Mouse (Mus musculus) splenic B cell, adult 2 months (primary cell): ENCODE measurements at regions not wholly inside any gene's neighbourhood (a gene's known extent, or its start where the extent isn't known, plus 50 kb on each side); places are given as distances from the start of the nearest gene placed in this dataset.

Experiments
- DNase-seq: peaks from one replicate; pipeline ENCODE4 v3.0.0-alpha.2; 2011; ENCODE audit warnings: low read depth, low spot score
- H3K27me3 ChIP-seq: 2 replicates; pipeline ENCODE4 v1.6.1; 2012; ENCODE audit warnings: mild to moderate bottlenecking, low read length, moderate library complexity, mixed read lengths; ENCODE audit not compliant: control insufficient read depth, poor library complexity, insufficient read depth, severe bottlenecking
- H3K36me3 ChIP-seq: 2 replicates; pipeline ENCODE4 v1.6.1; 2012; ENCODE audit warnings: mild to moderate bottlenecking, low read length, moderate library complexity, mixed read lengths; ENCODE audit not compliant: control insufficient read depth, poor library complexity, insufficient read depth, severe bottlenecking

DNA sequence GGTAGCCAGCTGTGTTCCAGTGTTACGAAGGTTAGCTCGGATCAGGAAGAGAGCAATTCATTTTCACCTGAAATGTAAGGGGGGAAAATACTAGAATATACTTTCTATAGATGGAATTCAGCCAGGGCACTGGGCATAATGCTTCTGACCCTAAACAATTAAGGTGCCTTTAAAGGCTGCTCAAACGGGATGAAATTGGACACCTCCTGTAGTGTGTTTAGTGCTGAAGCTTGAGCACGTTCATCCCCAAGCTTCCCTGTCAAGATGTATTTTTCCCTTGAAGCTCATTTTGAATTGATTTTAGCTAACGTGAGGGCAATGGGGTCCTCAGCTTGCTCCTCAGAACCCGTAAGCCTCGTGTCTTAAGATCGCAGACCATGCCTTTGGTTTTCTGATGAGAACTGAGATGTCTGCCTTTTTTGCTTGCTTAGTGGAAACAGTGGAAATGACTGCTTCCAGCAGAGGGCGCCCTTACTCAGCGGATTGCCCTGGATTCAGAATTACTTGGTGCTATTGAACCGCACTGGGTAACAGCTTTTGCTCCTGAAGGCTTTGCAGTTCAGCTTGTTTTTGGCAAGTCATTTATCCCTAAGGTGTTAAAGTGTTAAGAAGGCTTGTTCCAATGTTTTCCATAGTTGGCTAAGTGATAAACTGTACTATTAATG is 74.6 kb upstream of the Fermt1 start:
- peak; percentile 76 for DNase-seq
- Histone ChIP-seq H3K27me3 (no peaks in the 10 kb centered on the region), H3K36me3 (no peaks in the 10 kb centered on the region)

- no peaks in the 10 kb centered on the region for H3K36me3 ChIP-seq
- no peaks in the 10 kb centered on the region for H3K27me3 ChIP-seq
- no peak for DNase-seq
These were observed 75.5 kb upstream of the Fermt1 start for GRCm38 (mm10) chr2:133021244-133021643.

DNA sequence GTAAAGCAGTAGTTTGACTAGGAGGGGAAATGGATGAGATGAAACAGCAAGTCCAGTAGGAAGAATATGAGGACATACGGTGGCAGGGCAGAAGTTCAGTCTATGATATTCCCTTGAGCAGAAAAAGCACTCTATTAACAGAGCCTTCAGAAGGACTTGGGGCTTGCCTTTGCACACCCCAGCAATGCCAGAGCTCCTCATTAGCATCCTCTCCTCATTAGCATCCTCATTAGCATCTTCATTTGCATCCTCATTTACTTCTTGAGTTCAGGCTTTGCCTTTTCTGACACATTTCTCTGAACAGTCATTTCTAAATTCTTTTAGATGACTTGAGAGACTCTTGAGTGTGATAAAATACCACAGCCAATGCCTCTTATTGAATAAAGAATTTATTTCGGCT is 81.3 kb upstream of the Fermt1 start:
- no peaks in the 10 kb centered on the region for H3K36me3 ChIP-seq
- no peaks in the 10 kb centered on the region for H3K27me3 ChIP-seq
- DNase-seq: no peak

DNA sequence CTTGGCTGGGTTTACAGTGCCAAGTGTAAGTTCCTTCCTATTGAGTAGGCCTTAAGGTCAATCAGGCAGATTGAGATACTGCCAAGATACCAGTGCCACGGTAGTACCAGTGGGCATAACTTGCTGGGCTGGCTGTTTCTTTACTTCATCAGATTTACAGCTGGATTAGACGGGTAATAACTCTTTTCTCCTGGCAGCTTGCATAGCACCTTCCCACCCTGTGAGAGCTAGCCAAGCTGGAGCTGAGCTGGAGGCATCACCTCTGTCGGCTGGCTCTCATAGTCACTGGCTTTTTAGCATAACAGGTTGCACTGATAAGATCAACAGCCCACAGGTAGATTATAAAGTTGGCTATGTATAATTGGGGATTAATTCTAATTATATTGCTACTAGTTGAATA is 89.7 kb upstream of the Fermt1 start:
- Histone ChIP-seq H3K36me3 (no peaks in the 10 kb centered on the region), H3K27me3 (no peaks in the 10 kb centered on the region)
- DNase-seq: no peak

DNA sequence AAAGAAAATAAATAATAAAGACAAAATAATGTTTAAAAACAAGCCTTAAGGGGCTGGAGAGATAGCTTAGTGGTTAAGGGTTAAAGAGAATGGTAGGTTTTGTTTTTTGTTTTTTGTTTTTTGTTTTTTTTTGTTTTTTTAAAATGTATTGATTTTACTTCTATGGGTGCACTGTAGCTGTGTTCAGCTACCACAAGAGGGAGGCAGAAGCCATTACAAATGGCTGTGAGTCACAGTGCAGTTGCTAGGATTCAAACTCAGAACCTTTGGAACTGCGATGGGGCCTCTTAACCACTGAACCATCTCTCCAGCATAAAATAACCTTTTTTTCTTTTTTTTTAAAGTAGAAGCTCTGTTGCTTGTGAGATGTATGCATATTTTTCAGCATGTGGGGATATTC is 95.0 kb upstream of the Fermt1 start:
- H3K27me3 ChIP-seq: no peaks in the 10 kb centered on the region
- H3K36me3 ChIP-seq: no peaks in the 10 kb centered on the region
- no peak for DNase-seq

DNA sequence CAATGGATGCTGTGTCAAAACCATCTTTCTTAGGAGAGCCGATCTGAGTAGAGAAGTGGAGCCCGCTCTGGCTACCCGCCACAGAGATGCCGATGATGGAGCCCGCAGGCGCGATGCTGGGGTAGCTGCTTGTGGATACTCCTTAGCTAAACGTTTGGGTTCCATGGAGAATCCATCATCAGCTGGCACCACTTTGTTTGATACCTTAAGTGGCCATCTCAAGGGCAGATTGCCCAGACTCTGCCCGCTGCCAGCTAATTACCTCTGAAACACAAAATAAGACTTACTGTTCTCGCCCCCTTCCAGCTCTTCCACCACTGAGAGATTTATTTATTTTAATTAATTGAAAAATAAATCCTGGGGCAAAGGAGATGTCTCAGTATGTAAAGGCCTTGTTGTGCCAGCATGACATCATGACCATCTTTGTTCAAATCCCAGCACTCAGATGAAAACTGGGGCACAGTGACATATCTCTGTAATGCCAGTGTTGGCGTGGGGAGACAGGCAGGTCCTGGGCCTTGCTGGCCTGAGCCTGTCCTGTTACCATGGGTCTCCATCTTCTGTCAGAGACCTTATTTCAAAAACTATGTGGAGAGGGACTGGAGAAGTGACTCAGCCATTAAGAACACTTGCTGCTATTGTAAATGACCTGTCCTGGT is 132.1 kb upstream of the Fermt1 start:
- Histone ChIP-seq H3K36me3 (no peaks in the 10 kb centered on the region), H3K27me3 (no peaks in the 10 kb centered on the region)
- DNase-seq: no peak

DNA sequence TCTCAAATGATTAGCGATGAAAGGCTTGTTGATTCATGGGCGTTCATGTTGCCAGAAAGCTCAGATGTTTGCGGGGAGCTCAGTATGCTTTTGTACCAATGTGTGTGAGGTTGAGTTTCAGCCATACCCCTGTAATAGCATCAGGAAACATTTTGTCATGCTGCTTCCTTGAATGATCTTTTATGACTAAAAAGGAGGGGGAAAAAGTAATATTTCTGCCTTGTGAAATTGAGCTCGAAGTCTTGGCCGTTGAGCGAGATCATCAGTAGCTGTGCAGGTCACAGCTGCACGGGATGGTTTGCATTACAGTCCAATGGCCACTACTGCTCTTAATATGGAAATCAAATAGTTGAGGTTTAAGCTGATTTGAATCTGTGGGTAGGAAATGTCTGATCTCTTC is 145.3 kb upstream of the Fermt1 start:
- no peak for DNase-seq
- Histone ChIP-seq H3K36me3 (no peaks in the 10 kb centered on the region), H3K27me3 (no peaks in the 10 kb centered on the region)

- Histone ChIP-seq H3K36me3 (no peaks in the 10 kb centered on the region), H3K27me3 (no peaks in the 10 kb centered on the region)
- DNase-seq: peak; percentile 42
These were observed 167.9 kb upstream of the Fermt1 start for GRCm38 (mm10) chr2:133113642-133114041.

GRCm38 (mm10) chr2:133118651-133119050 is 172.9 kb upstream of the Fermt1 start:
- DNase-seq: no peak
- no peaks in the 10 kb centered on the region for H3K36me3 ChIP-seq
- no peaks in the 10 kb centered on the region for H3K27me3 ChIP-seq

DNA sequence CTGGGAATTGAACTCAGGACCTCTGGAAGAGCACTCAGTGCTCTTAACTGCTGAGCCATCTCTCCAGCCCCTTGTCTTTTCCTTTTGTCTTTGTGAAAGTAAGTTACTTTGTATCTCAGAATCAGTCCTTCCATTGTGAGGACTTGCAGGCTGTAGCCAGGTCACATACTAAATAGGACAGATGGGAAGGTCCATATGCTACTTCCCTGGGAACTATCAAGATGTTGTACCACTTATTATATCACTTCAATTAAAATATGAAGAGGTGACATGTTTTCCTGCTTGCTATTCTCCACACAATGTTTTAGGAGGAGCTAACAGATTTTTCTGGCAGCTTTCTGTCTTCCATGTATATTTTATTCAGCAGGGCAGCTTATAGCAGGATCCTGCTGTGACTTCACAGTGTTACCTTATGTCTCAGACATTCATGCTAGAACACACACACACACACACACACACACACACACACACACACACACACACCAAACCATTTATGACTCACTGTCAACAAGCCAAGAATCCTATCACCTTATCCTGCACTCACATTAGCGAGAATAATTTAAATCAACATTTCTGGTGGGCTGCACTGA is 179.6 kb upstream of the Fermt1 start:
- no peaks in the 10 kb centered on the region for H3K27me3 ChIP-seq
- DNase-seq: no peak
- H3K36me3 ChIP-seq: no peaks in the 10 kb centered on the region

DNA sequence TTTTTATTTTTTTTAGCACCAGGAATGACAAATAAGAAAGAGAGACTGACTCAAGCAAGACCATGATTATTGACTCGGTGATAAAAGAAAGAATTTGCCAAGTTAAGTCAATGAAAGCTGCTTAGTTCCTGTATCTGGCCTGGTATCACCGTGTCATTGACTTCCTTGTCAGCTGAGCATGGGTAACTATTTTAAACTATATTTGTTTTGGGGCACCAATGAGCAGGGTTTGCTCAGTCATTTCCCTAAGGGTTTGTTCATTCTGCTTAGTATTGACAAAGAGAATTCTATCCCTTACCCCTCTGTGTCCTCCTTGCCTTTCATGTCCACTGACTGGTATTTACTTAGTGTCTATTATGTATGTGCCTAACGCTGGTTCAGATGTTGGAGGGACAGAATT is 189.2 kb upstream of the Fermt1 start:
- DNase-seq: no peak
- no peaks in the 10 kb centered on the region for H3K36me3 ChIP-seq
- no peaks in the 10 kb centered on the region for H3K27me3 ChIP-seq

DNA sequence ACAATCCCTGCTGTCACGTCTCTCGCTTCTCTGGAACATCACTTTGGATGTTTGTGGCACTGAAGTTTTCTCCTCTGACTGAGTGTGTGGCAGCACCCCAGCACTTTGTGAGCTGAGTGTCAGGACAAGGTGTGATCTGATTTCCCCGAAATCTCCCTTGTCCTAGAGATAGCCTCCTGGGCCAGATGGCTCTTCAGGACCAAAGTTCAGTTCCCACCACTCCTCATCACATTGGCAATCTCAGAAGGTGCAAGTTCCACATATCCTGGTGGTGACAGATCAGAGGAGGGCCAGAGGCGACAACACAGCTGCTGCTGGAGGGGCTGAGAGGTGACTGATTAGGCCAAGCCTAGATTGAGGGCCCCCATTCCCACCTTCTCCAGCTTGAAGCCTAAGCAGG is 193.2 kb upstream of the Fermt1 start:
- DNase-seq: no peak
- H3K27me3 ChIP-seq: no peaks in the 10 kb centered on the region
- no peaks in the 10 kb centered on the region for H3K36me3 ChIP-seq

- no peak for DNase-seq
- Histone ChIP-seq H3K36me3 (no peaks in the 10 kb centered on the region), H3K27me3 (no peaks in the 10 kb centered on the region)
These were observed 195.8 kb upstream of the Fermt1 start for GRCm38 (mm10) chr2:133141341-133142035.

GRCm38 (mm10) chr2:133152461-133152860 is 206.8 kb upstream of the Fermt1 start:
- no peak for DNase-seq
- no peaks in the 10 kb centered on the region for H3K36me3 ChIP-seq
- H3K27me3 ChIP-seq: no peaks in the 10 kb centered on the region

DNA sequence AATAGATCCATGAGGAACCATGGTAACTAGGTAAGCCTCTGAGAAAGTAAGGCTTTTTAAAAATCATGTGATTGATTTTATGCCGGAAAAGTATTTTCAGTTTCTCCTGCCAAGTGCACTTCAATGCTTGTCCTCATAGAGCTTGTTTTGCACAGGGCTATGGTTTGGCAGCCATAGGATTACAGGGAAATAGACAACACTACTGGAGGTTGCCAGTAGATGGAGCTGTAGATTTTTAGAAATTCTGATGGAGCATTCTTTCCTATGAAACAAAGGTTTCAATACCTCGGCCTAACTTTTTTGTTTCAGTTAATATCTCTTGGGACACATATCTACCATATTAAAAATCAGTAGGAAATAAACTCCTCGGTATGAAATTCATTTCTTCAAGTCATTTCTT is 210.8 kb upstream of the Fermt1 start:
- DNase-seq: peak; percentile 13
- Histone ChIP-seq H3K36me3 (no peaks in the 10 kb centered on the region), H3K27me3 (no peaks in the 10 kb centered on the region)
